Mouse (Mus musculus) MEL (cell line): ENCODE measurements around the gene Nat8f4.
"Not testable (repeated sequence)": the region's sequence is repeated elsewhere in the genome, so short reads cannot be mapped to it uniquely, and the experiment has no call there.

Experiments
- CTCF ChIP-seq, 3 experiments: IDR thresholded peaks in 2 of 3; conservative IDR thresholded peaks in 1 of 3; 2 replicates each; pipeline ENCODE4 v1.5.1; 2011 to 2012; ENCODE audit warnings: low read length in 3 of 3, low read depth in 2 of 3, mild to moderate bottlenecking in 2 of 3, improper control_type of control experiment in 1 of 3, inconsistent platforms in 1 of 3, mixed read lengths in 1 of 3, moderate library complexity in 1 of 3; ENCODE audit not compliant: control insufficient read depth in 1 of 3, insufficient read depth in 1 of 3, poor library complexity in 1 of 3, severe bottlenecking in 1 of 3
- EP300 ChIP-seq, 2 experiments: IDR thresholded peaks; 2 replicates each; pipeline ENCODE4 v1.6.1; 2011; ENCODE audit warnings: improper control_type of control experiment in 2 of 2, low read length in 2 of 2, low read depth in 1 of 2, mild to moderate bottlenecking in 1 of 2
- MAFK ChIP-seq: IDR thresholded peaks from 2 replicates; pipeline ENCODE4 v1.6.1; 2011; ENCODE audit warnings: low read depth, mild to moderate bottlenecking, low read length, improper control_type of control experiment, borderline replicate concordance
- MAX ChIP-seq: IDR thresholded peaks from 2 replicates; pipeline ENCODE4 v1.6.1; 2011; ENCODE audit warnings: low read length, improper control_type of control experiment
- MYB ChIP-seq: IDR thresholded peaks from 2 replicates; pipeline ENCODE4 v1.6.1; 2011; ENCODE audit warnings: mild to moderate bottlenecking, low read depth, low read length, improper control_type of control experiment
- POLR2A ChIP-seq, 2 experiments: IDR thresholded peaks; 2 replicates each; pipeline ENCODE4 v1.6.1; 2011 to 2012; ENCODE audit warnings: low read length in 2 of 2, mild to moderate bottlenecking in 2 of 2, control low read depth in 1 of 2, improper control_type of control experiment in 1 of 2, low read depth in 1 of 2, moderate library complexity in 1 of 2; ENCODE audit not compliant: control insufficient read depth in 1 of 2, insufficient read depth in 1 of 2, poor library complexity in 1 of 2
- RAD21 ChIP-seq: IDR thresholded peaks from 2 replicates; pipeline ENCODE4 v1.6.1; 2011; ENCODE audit warnings: mild to moderate bottlenecking, low read depth, low read length, improper control_type of control experiment
- USF1 ChIP-seq: IDR thresholded peaks from 2 replicates; pipeline ENCODE4 v1.6.1; 2014; ENCODE audit warnings: low read depth, mild to moderate bottlenecking, inconsistent platforms, low read length, improper control_type of control experiment, moderate library complexity
- USF2 ChIP-seq, 2 experiments: IDR thresholded peaks; 2 replicates each; pipeline ENCODE4 v1.6.1; 2011 to 2012; ENCODE audit warnings: improper control_type of control experiment in 2 of 2, low read length in 2 of 2, borderline replicate concordance in 1 of 2, inconsistent platforms in 1 of 2, low read depth in 1 of 2, mild to moderate bottlenecking in 1 of 2; ENCODE audit not compliant: insufficient read depth in 1 of 2
- ZMIZ1 ChIP-seq: IDR thresholded peaks from 2 replicates; pipeline ENCODE4 v1.6.1; 2012; ENCODE audit warnings: low read depth, mild to moderate bottlenecking, inconsistent platforms, low read length, improper control_type of control experiment, moderate library complexity

- not testable (repeated sequence) for TF ChIP-seq RAD21; MAX; CTCF (IDR thresholded peaks at IDR 0.05 in 2 of 3, conservative IDR thresholded peaks at IDR 0.05 in 1 of 3; ENCODE audit: control insufficient read depth in 1 of 3, insufficient read depth in 1 of 3, low read depth in 2 of 3, low read length in 3 of 3, poor library complexity in 1 of 3, severe bottlenecking in 1 of 3); EP300 (IDR thresholded peaks at IDR 0.05; ENCODE audit: low read depth in 1 of 2, low read length in 2 of 2); MYB; USF2 (IDR thresholded peaks at IDR 0.05; ENCODE audit: borderline replicate concordance in 1 of 2, insufficient read depth in 1 of 2, low read depth in 1 of 2, low read length in 2 of 2); MAFK; POLR2A (IDR thresholded peaks at IDR 0.05; ENCODE audit: control insufficient read depth in 1 of 2, insufficient read depth in 1 of 2, low read depth in 1 of 2, low read length in 2 of 2, poor library complexity in 1 of 2); ZMIZ1; USF1
Measured at GRCm38 (mm10) chr6:85918341-85918740, 13.7 kb upstream of the Nat8f4 start.
